Mouse (Mus musculus) spleen, postnatal 14 days (tissue): ENCODE data around the gene Dppa3.
A peak's percentile ranks its signal among the peaks of the same experiment; 100 is the strongest.

Experiments used
- DNase-seq, 2 experiments: peaks; one replicate each; pipeline ENCODE4 v3.0.0; 2021 to 2022; ENCODE audit warnings: low spot score in 2 of 2

The Dppa3 gene

GRCm38 (mm10) chr6:122667715-122668114, 41.5 kb downstream of the Dppa3 start:
- DNase-seq, result no peak

GRCm38 (mm10) chr6:122668823-122669222, 42.6 kb downstream of the Dppa3 start:
- DNase-seq, result no peak

- DNase-seq, result peak; percentile 66 to 77
Observed at GRCm38 (mm10) chr6:122669406-122670200, 43.4 kb downstream of the Dppa3 start.

GRCm38 (mm10) chr6:122670201-122670551, 44.0 kb downstream of the Dppa3 start:
- no peak for DNase-seq

- DNase-seq, result no peak
Observed at GRCm38 (mm10) chr6:122670841-122671240, 44.6 kb downstream of the Dppa3 start.

GRCm38 (mm10) chr6:122672746-122673145, 46.5 kb downstream of the Dppa3 start:
- no peak for DNase-seq
